Mouse (Mus musculus): ENCODE measurements around the gene Hspd1. TPM values are rescaled to one million over a fixed set of nuclear protein-coding genes. Genes with fewer than 3 reads are reported as not detected.

Hspd1 gene
- polyA plus RNA-seq (2014; fragmentation: Nextera tagmentation; extraction: Ambion mirVana), result 230 and 233 TPM in 2 replicates

- peaks cover 14% of the 10 kb centered on the region for H3K4me1 ChIP-seq (ENCODE audit: control insufficient read depth, insufficient read depth, low read length)
- H3K36me3 ChIP-seq (ENCODE audit: control insufficient read depth, insufficient read depth, low read length), result peaks cover 25% of the 10 kb centered on the region; the same call in 1 of the 2 replicates
- WGBS, result under 1% methylated on average over 66 of the region's 76 CpGs
- peak; percentile 95 for ATAC-seq (ENCODE audit: low read depth)
- H3K9ac ChIP-seq (replicated peaks; ENCODE audit: low read depth, low read length), result peak within 1 kb of the TSS; percentile 88
- H3K27me3 ChIP-seq (ENCODE audit: control insufficient read depth, insufficient read depth, low read length), result no peaks in the 10 kb centered on the region
- peak within 1 kb of the TSS; percentile 94 for H3K27ac ChIP-seq (ENCODE audit: low read depth, low read length)
- H3K4me3 ChIP-seq (ENCODE audit: low read depth, low read length), result peak within 1 kb of the TSS; percentile 94
- peak within 1 kb of the TSS; percentile 94 for H3K4me2 ChIP-seq (ENCODE audit: low read depth, low read length)
- no peaks in the 10 kb centered on the region for H3K9me3 ChIP-seq (ENCODE audit: control insufficient read depth, low read length)
Measured at GRCm38 (mm10) chr1:55087932-55088610, at the start of gene Hspd1, which contains the start of gene Hspe1. Gene Hspd1 (minus strand): TSS chr1:55088243. Gene Hspe1 (plus strand): TSS chr1:55088132.

GRCm38 (mm10) chr1:55135846-55136245 lies 47.8 kb upstream of the Hspd1 start:
- H3K36me3 ChIP-seq (ENCODE audit: control insufficient read depth, insufficient read depth, low read length), result 0 out of 2 replicates have a peak, but pooled peaks cover 7% of the 10 kb centered on the region
- H3K27me3 ChIP-seq (ENCODE audit: control insufficient read depth, insufficient read depth, low read length), result no peaks in the 10 kb centered on the region
- no peak overlapping the region for H3K9ac ChIP-seq (replicated peaks; ENCODE audit: low read depth, low read length)
- ATAC-seq (ENCODE audit: low read depth), result no peak
- peaks cover 15% of the 10 kb centered on the region for H3K4me1 ChIP-seq (ENCODE audit: control insufficient read depth, insufficient read depth, low read length)
- no peak overlapping the region for H3K4me3 ChIP-seq (ENCODE audit: low read depth, low read length)
- no peak overlapping the region for H3K4me2 ChIP-seq (ENCODE audit: low read depth, low read length)
- H3K27ac ChIP-seq (ENCODE audit: low read depth, low read length), result no peak overlapping the region
- 100% methylated on average over 1 of the region's 1 CpGs for WGBS
- no peaks in the 10 kb centered on the region for H3K9me3 ChIP-seq (ENCODE audit: control insufficient read depth, low read length)

- Histone ChIP-seq H3K27ac (ENCODE audit: low read depth, low read length) (no peak overlapping the region), H3K36me3 (ENCODE audit: control insufficient read depth, insufficient read depth, low read length) (no peaks in the 10 kb centered on the region), H3K4me3 (ENCODE audit: low read depth, low read length) (no peak overlapping the region), H3K4me1 (ENCODE audit: control insufficient read depth, insufficient read depth, low read length) (peaks cover 20% of the 10 kb centered on the region), H3K4me2 (ENCODE audit: low read depth, low read length) (no peak overlapping the region), H3K9me3 (ENCODE audit: control insufficient read depth, low read length) (no peaks in the 10 kb centered on the region), H3K27me3 (ENCODE audit: control insufficient read depth, insufficient read depth, low read length) (no peaks in the 10 kb centered on the region), H3K9ac (replicated peaks; ENCODE audit: low read depth, low read length) (no peak overlapping the region)
- ATAC-seq (ENCODE audit: low read depth), result no peak
- WGBS, result 100% methylated on average over 3 of the region's 3 CpGs
Measured at GRCm38 (mm10) chr1:55134301-55134700, 46.3 kb upstream of the Hspd1 start.

GRCm38 (mm10) chr1:55133173-55133572 lies 45.1 kb upstream of the Hspd1 start:
- H3K36me3 ChIP-seq (ENCODE audit: control insufficient read depth, insufficient read depth, low read length), result no peaks in the 10 kb centered on the region
- no peaks in the 10 kb centered on the region for H3K9me3 ChIP-seq (ENCODE audit: control insufficient read depth, low read length)
- H3K27ac ChIP-seq (ENCODE audit: low read depth, low read length), result no peak overlapping the region
- no peak overlapping the region for H3K9ac ChIP-seq (replicated peaks; ENCODE audit: low read depth, low read length)
- H3K27me3 ChIP-seq (ENCODE audit: control insufficient read depth, insufficient read depth, low read length), result no peaks in the 10 kb centered on the region
- no peak for ATAC-seq (ENCODE audit: low read depth)
- WGBS, result 82% methylated on average over 2 of the region's 2 CpGs
- H3K4me2 ChIP-seq (ENCODE audit: low read depth, low read length), result no peak overlapping the region
- H3K4me1 ChIP-seq (ENCODE audit: control insufficient read depth, insufficient read depth, low read length), result peaks cover 20% of the 10 kb centered on the region
- H3K4me3 ChIP-seq (ENCODE audit: low read depth, low read length), result no peak overlapping the region

- Histone ChIP-seq H3K4me2 (ENCODE audit: low read depth, low read length) (peak overlapping the region; percentile 77), H3K27me3 (ENCODE audit: control insufficient read depth, insufficient read depth, low read length) (no peaks in the 10 kb centered on the region), H3K4me3 (ENCODE audit: low read depth, low read length) (peak overlapping the region; percentile 97), H3K9me3 (ENCODE audit: control insufficient read depth, low read length) (no peaks in the 10 kb centered on the region), H3K9ac (replicated peaks; ENCODE audit: low read depth, low read length) (no peak overlapping the region; the same call in 1 of the 2 replicates), H3K36me3 (ENCODE audit: control insufficient read depth, insufficient read depth, low read length) (no peaks in the 10 kb centered on the region), H3K27ac (ENCODE audit: low read depth, low read length) (no peak overlapping the region), H3K4me1 (ENCODE audit: control insufficient read depth, insufficient read depth, low read length) (peaks cover 20% of the 10 kb centered on the region)
- ATAC-seq (ENCODE audit: low read depth), result no peak
- 80% methylated on average over 4 of the region's 4 CpGs for WGBS
Measured at GRCm38 (mm10) chr1:55132308-55132707, 44.3 kb upstream of the Hspd1 start.

GRCm38 (mm10) chr1:55131424-55132014 lies 43.5 kb upstream of the Hspd1 start:
- no peaks in the 10 kb centered on the region for H3K36me3 ChIP-seq (ENCODE audit: control insufficient read depth, insufficient read depth, low read length)
- WGBS, result under 1% methylated on average over 46 of the region's 47 CpGs
- H3K9me3 ChIP-seq (ENCODE audit: control insufficient read depth, low read length), result no peaks in the 10 kb centered on the region
- no peak; the same call in 1 of the 2 replicates for ATAC-seq (ENCODE audit: low read depth)
- H3K4me2 ChIP-seq (ENCODE audit: low read depth, low read length), result peak overlapping the region; percentile 77
- peaks cover 20% of the 10 kb centered on the region for H3K4me1 ChIP-seq (ENCODE audit: control insufficient read depth, insufficient read depth, low read length)
- H3K4me3 ChIP-seq (ENCODE audit: low read depth, low read length), result peak overlapping the region; percentile 97
- H3K9ac ChIP-seq (replicated peaks; ENCODE audit: low read depth, low read length), result peak overlapping the region; percentile 98
- peak overlapping the region; percentile 98 for H3K27ac ChIP-seq (ENCODE audit: low read depth, low read length)
- no peaks in the 10 kb centered on the region for H3K27me3 ChIP-seq (ENCODE audit: control insufficient read depth, insufficient read depth, low read length)

- H3K27me3 ChIP-seq (ENCODE audit: control insufficient read depth, insufficient read depth, low read length), result no peaks in the 10 kb centered on the region
- ATAC-seq (ENCODE audit: low read depth), result peak; percentile 98
- no peaks in the 10 kb centered on the region for H3K36me3 ChIP-seq (ENCODE audit: control insufficient read depth, insufficient read depth, low read length)
- peak within 1 kb of the TSS; percentile 97 for H3K4me3 ChIP-seq (ENCODE audit: low read depth, low read length)
- peak within 1 kb of the TSS; percentile 98 for H3K27ac ChIP-seq (ENCODE audit: low read depth, low read length)
- H3K9ac ChIP-seq (replicated peaks; ENCODE audit: low read depth, low read length), result peak within 1 kb of the TSS; percentile 98
- H3K4me1 ChIP-seq (ENCODE audit: control insufficient read depth, insufficient read depth, low read length), result peaks cover 20% of the 10 kb centered on the region
- H3K9me3 ChIP-seq (ENCODE audit: control insufficient read depth, low read length), result no peaks in the 10 kb centered on the region
- peak within 1 kb of the TSS; percentile 77 for H3K4me2 ChIP-seq (ENCODE audit: low read depth, low read length)
- WGBS, result under 1% methylated on average over 26 of the region's 42 CpGs
Measured at GRCm38 (mm10) chr1:55130943-55131401, 42.9 kb upstream of the Hspd1 start, which contains the start of gene Mob4. Gene Mob4 (plus strand): TSS chr1:55131231.

GRCm38 (mm10) chr1:55130190-55130916 lies 42.3 kb upstream of the Hspd1 start:
- no peaks in the 10 kb centered on the region for H3K36me3 ChIP-seq (ENCODE audit: control insufficient read depth, insufficient read depth, low read length)
- 72% methylated on average over 10 of the region's 10 CpGs for WGBS
- no peaks in the 10 kb centered on the region for H3K27me3 ChIP-seq (ENCODE audit: control insufficient read depth, insufficient read depth, low read length)
- peaks cover 20% of the 10 kb centered on the region for H3K4me1 ChIP-seq (ENCODE audit: control insufficient read depth, insufficient read depth, low read length)
- H3K27ac ChIP-seq (ENCODE audit: low read depth, low read length), result peak overlapping the region; percentile 98
- H3K4me2 ChIP-seq (ENCODE audit: low read depth, low read length), result peak overlapping the region; percentile 55
- H3K9me3 ChIP-seq (ENCODE audit: control insufficient read depth, low read length), result no peaks in the 10 kb centered on the region
- H3K9ac ChIP-seq (replicated peaks; ENCODE audit: low read depth, low read length), result peak overlapping the region; percentile 98
- peak overlapping the region; percentile 97 for H3K4me3 ChIP-seq (ENCODE audit: low read depth, low read length)
- ATAC-seq (ENCODE audit: low read depth), result no peak

All from neural tube, embryonic 14.5 days (tissue).